Mouse (Mus musculus) lung, embryonic 14.5 days (tissue): ENCODE measurements around the gene Nono. TPM values are rescaled to one million over a fixed set of nuclear protein-coding genes. Genes with fewer than 3 reads are reported as not detected.

Experiments
- ATAC-seq: fragments of 200-750 bp; cut with Nextera tagmentation; 2 replicates; pipeline ENCODE4 v1.8.0; 2017; ENCODE audit warnings: mild to moderate bottlenecking, moderate TSS enrichment, moderate library complexity; ENCODE audit not compliant: insufficient read depth
- DNase-seq: peaks from one replicate; pipeline ENCODE4 v3.0.0-alpha.2; 2015
- H3K27ac ChIP-seq: fragments of 300-500 bp; sonication (generic); 2 replicates; pipeline ENCODE4 v1.5.1; 2014; ENCODE audit warnings: low read depth, mild to moderate bottlenecking, moderate library complexity
- H3K27me3 ChIP-seq: fragments of 300-500 bp; sonication (generic); 2 replicates; pipeline ENCODE4 v1.6.1; 2014; ENCODE audit warnings: low read length, control low read depth; ENCODE audit not compliant: insufficient read depth
- H3K36me3 ChIP-seq: fragments of 300-500 bp; sonication (generic); 2 replicates; pipeline ENCODE4 v1.6.1; 2014; ENCODE audit warnings: control low read depth; ENCODE audit not compliant: insufficient read depth
- H3K4me1 ChIP-seq: fragments of 300-500 bp; sonication (generic); 2 replicates; pipeline ENCODE4 v1.6.1; 2014; ENCODE audit warnings: antibody characterized with exemption, control low read depth; ENCODE audit not compliant: insufficient read depth
- H3K4me2 ChIP-seq: fragments of 300-500 bp; sonication (generic); 2 replicates; pipeline ENCODE4 v1.6.1; 2014; ENCODE audit warnings: mild to moderate bottlenecking
- H3K4me3 ChIP-seq: fragments of 300-500 bp; sonication (generic); 2 replicates; pipeline ENCODE4 v1.5.1; 2014; ENCODE audit warnings: low read depth, low read length
- H3K9ac ChIP-seq: fragments of 300-500 bp; sonication (generic); 2 replicates; pipeline ENCODE4 v1.6.1; 2014
- H3K9me3 ChIP-seq: fragments of 300-500 bp; sonication (generic); 2 replicates; pipeline ENCODE4 v1.6.1; 2016; ENCODE audit warnings: low read depth, low read length, control low read depth
- CTCF ChIP-seq: IDR thresholded peaks from 2 replicates; pipeline ENCODE4 v1.5.1; 2016; ENCODE audit warnings: antibody characterized with exemption, low read depth
- WGBS: fragments of 180-500 bp; shearing (Covaris S2); extraction: QIAGEN DNeasy Blood & Tissue Kit; methylation state at CpG from one replicate; pipeline ENCODE4 v1.1.7; 2014; 5-methylcytosine and 5-hydroxymethylcytosine counted together
- polyA plus RNA-seq: library from polyadenylated mRNA; unstranded; fragments of >200 nt; fragmentation: Nextera tagmentation; extraction: Ambion mirVana; gene quantifications from 2 replicates; pipeline ENCODE4 v1.2.1, GENCODE M21; 2014

The Nono gene
- polyA plus RNA-seq, 1 experiment from 2014 or later, result 463 TPM

DNA sequence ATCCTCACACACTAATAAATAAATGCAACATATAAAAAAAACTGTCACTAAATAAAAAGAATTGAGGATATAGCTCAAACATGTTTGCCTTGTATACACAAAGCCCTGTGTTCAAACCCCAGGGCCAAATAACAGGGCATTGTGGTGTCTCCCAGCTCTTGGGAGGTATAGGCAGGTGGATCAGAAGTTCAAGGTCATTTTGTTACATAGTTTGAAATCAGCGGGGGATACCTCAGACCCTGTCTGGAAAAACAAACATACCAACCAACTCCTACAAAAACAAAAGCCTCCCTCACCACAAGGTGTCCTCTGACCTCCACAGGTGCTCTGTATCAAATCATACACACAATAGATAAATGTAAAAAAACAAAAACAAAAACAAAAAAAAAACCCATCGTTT is 34.8 kb upstream of the Nono start:
- TF ChIP-seq CTCF, result no peak
- Histone ChIP-seq H3K9me3 (no peaks in the 10 kb centered on the region), H3K9ac (no peak overlapping the region), H3K27ac (no peak overlapping the region), H3K4me3 (no peak overlapping the region), H3K4me1 (no peaks in the 10 kb centered on the region), H3K36me3 (no peaks in the 10 kb centered on the region), H3K4me2 (no peak overlapping the region), H3K27me3 (peaks cover 16% of the 10 kb centered on the region; the same call in 1 of the 2 replicates)
- no peak for ATAC-seq
- 38% methylated on average over 2 of the region's 2 CpGs for WGBS
- no peak for DNase-seq

- no peak for DNase-seq
Measured at GRCm38 (mm10) chrX:101396459-101396858, 32.7 kb upstream of the Nono start.

GRCm38 (mm10) chrX:101418946-101419724 is 10.0 kb upstream of the Nono start:
- H3K9ac ChIP-seq, result peak overlapping the region; percentile 63
- H3K27ac ChIP-seq, result peak overlapping the region; percentile 69; the same call in 1 of the 2 replicates
- no peaks in the 10 kb centered on the region for H3K4me1 ChIP-seq
- peaks cover 4% of the 10 kb centered on the region; the same call in 1 of the 2 replicates for H3K36me3 ChIP-seq
- peak; percentile 19; the same call in 1 of the 2 replicates for ATAC-seq
- H3K27me3 ChIP-seq, result no peaks in the 10 kb centered on the region
- DNase-seq, result peak; percentile 60
- peak; percentile 55 for TF ChIP-seq CTCF
- peak overlapping the region; percentile 62 for H3K4me2 ChIP-seq
- peak overlapping the region; percentile 56 for H3K4me3 ChIP-seq
- H3K9me3 ChIP-seq, result no peaks in the 10 kb centered on the region
- WGBS, result 9% methylated on average over 29 of the region's 36 CpGs

More at GRCm38 (mm10) chrX:101396459-101396858, 32.7 kb upstream of the Nono start:
- WGBS, result 24% methylated on average over 11 of the region's 11 CpGs
- H3K4me2 ChIP-seq, result no peak overlapping the region
- H3K36me3 ChIP-seq, result no peaks in the 10 kb centered on the region
- H3K9me3 ChIP-seq, result no peaks in the 10 kb centered on the region
- H3K27ac ChIP-seq, result no peak overlapping the region
- peaks cover 16% of the 10 kb centered on the region; the same call in 1 of the 2 replicates for H3K27me3 ChIP-seq
- H3K9ac ChIP-seq, result no peak overlapping the region
- ATAC-seq, result no peak
- no peaks in the 10 kb centered on the region for H3K4me1 ChIP-seq
- no peak for TF ChIP-seq CTCF
- H3K4me3 ChIP-seq, result no peak overlapping the region

- H3K4me3 ChIP-seq, result peak overlapping the region; percentile 56
- peak overlapping the region; percentile 65 for H3K4me2 ChIP-seq
- peak overlapping the region; percentile 63 for H3K9ac ChIP-seq
- 7% methylated on average over 50 of the region's 54 CpGs for WGBS
- peak overlapping the region; percentile 69 for H3K27ac ChIP-seq
- H3K27me3 ChIP-seq, result no peaks in the 10 kb centered on the region
- H3K36me3 ChIP-seq, result peaks cover 4% of the 10 kb centered on the region; the same call in 1 of the 2 replicates
- H3K9me3 ChIP-seq, result no peaks in the 10 kb centered on the region
- peak; percentile 92 for DNase-seq
- no peaks in the 10 kb centered on the region for H3K4me1 ChIP-seq
- ATAC-seq, result peak; percentile 95
- TF ChIP-seq CTCF, result no peak
Measured at GRCm38 (mm10) chrX:101419725-101420699, 9.1 kb upstream of the Nono start.

- ATAC-seq (no peak; the same call in 1 of the 2 replicates), DNase-seq (peak; percentile 39)
- Histone ChIP-seq H3K9ac (peak within 1 kb of the TSS; percentile 63), H3K36me3 (peaks cover under 1% of the 10 kb centered on the region; the same call in 1 of the 2 replicates), H3K27me3 (no peaks in the 10 kb centered on the region), H3K27ac (peak within 1 kb of the TSS; percentile 69), H3K4me2 (peak within 1 kb of the TSS; percentile 65), H3K9me3 (no peaks in the 10 kb centered on the region), H3K4me1 (no peaks in the 10 kb centered on the region), H3K4me3 (peak within 1 kb of the TSS; percentile 56)
- 18% methylated on average over 4 of the region's 4 CpGs for WGBS
- no peak for TF ChIP-seq CTCF
Measured at GRCm38 (mm10) chrX:101420700-101421095, 8.4 kb upstream of the Nono start, which contains the start of gene Zmym3. Gene Zmym3, minus strand, starts transcription at chrX:101420849.

DNA sequence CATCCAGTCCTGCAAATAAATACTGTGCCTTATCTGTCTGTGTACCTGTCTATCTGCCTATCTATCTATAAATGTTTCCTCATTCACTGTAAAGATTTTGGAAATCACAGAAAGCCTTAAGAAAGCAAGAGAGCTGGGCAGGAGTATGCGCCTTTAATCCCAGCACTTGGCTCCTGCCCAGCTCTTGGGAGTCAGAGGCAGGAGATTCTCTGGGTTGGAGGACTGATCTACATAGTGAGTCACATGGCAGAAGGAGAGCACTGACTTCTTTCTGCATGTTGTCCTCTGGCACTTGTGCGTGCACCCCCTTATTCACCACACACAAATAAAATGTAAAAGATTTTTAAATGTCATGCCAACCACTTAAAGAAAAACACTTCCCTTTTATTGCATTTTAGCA is 5.7 kb upstream of the Nono start:
- TF ChIP-seq CTCF, result no peak
- ATAC-seq (no peak), DNase-seq (no peak)
- no peak overlapping the region for H3K27ac ChIP-seq
- H3K27me3 ChIP-seq, result no peaks in the 10 kb centered on the region
- no peaks in the 10 kb centered on the region for H3K9me3 ChIP-seq
- H3K4me3 ChIP-seq, result no peak overlapping the region
- 66% methylated on average over 2 of the region's 2 CpGs for WGBS
- no peak overlapping the region for H3K9ac ChIP-seq
- H3K36me3 ChIP-seq, result no peaks in the 10 kb centered on the region
- no peaks in the 10 kb centered on the region for H3K4me1 ChIP-seq
- no peak overlapping the region for H3K4me2 ChIP-seq
